Mouse (Mus musculus) adrenal gland, adult 18-20 months (tissue): ENCODE data around the gene Olfr644. TPM values are rescaled to one million over a fixed set of nuclear protein-coding genes. Genes with fewer than 3 reads are reported as not detected.

Experiments
- DNase-seq, 2 experiments: peaks; one replicate each; pipeline ENCODE4 v3.0.0; 2021 to 2022; ENCODE audit warnings: low spot score in 2 of 2
- long read RNA-seq, 2 experiments: library from polyadenylated mRNA; stranded (forward); transcript quantifications; one replicate each; pipeline ENCODE4 v2.0.0; 2021
- total RNA-seq, 2 experiments: library from RNA; stranded (reverse); gene quantifications; 1 replicate in 1 of 2; 2 replicates in 1 of 2; pipeline ENCODE4 v1.2.3; 2021

Olfr644 gene
- not detected for total RNA-seq
- long read RNA-seq, experiment 1 = 0 reads
- long read RNA-seq, experiment 2 = 0 reads

GRCm38 (mm10) chr7:104071769-104072168 lies at the start of gene Olfr644:
Olfr644 (minus strand) TSS chr7:104071869.
- no peak for DNase-seq

- DNase-seq = no peak
These were observed 33.0 kb upstream of the Olfr644 start, which contains the start of gene Olfr646 for GRCm38 (mm10) chr7:104104757-104104972. Olfr646 (plus strand) TSS chr7:104104873.

DNA sequence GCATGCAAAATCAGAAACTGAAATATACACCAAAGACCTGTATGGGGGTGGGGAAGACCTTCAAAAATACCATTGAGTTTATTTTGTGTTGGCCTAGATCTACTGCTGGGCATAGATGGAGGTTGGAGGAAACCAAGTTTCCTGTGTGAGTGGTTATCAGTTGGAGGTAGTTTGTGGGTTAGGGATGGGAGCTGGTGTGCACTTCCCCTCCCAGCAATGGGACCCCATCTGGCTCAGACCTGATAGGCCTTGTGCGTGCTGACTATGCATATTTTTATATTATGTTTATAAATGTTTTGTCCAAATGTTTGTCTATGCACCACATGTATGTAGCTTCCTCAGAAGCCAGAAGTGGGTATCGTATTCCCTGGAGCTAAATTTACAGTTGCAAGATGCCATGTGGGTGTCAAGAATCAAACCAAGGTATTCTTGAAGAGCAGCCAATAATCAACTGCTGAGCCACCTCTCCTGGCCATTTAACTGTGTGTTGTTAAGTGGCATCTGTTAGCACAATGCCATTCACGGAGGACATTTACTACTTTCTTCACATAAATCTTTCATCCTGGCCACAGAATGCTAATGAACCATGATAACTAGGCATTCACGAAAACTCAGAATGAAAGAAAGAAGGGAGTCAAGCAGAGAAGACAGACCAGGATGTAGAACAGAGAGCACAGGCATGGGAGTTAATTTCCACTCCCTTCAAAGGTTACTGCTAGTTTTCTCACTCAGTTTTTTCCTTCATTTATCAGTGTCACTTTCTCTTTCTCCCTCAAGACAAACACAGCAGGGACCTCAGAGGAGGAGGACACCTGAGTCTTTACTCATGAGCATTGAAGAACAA lies 32.5 kb upstream of the Olfr644 start:
- DNase-seq = no peak

GRCm38 (mm10) chr7:104085365-104085764 lies 13.7 kb upstream of the Olfr644 start, which contains the start of gene Olfr645:
Olfr645 (minus strand) TSS chr7:104085465.
- no peak for DNase-seq

DNA sequence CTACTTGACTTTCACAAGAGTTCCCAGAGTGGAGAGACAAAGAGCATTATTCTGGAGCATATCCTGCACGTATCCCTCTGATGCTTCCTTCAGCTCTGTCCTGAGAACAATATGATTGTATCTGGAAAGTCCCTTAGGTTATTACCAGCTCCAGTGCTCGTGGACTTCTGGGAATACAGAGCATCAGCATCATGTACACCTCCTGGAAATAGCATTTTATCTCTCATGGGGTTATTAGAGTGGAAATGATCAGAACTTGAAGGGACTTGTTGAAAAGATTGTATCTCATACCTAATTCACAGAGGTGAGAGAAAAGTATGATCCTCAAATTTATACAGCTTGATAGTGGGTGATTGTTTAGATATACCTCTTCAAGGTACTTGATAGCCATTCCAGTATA lies 10.3 kb downstream of the Olfr644 start, which contains the start of gene 4930516K23Rik:
Gene 4930516K23Rik, minus strand, starts transcription at position 101 of the 400 bp plus-strand sequence.
- DNase-seq = no peak

DNA sequence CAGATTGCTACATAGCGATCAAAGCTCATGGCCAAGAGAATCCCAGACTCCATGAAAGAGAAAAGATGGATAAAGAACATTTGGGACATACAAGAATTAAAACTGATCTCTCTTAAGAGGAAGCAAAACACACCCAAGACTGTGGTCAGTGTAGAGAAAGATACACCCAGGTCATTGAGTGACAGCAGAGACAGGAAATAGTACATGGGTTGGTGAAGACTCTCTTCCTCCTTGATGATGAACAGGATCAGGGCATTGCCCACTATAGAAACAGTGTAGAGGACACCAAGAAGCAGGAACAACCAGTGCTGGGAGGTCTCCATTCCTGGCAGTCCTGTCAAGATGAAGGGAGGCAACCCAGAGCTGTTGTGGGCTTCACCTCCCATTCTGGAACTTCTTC lies 12.5 kb downstream of the Olfr644 start:
- DNase-seq = no peak

- no peak for DNase-seq
These were observed 19.1 kb downstream of the Olfr644 start, which contains the start of gene Olfr642 for GRCm38 (mm10) chr7:104052566-104052965. Olfr642 (minus strand) TSS chr7:104052666.

DNA sequence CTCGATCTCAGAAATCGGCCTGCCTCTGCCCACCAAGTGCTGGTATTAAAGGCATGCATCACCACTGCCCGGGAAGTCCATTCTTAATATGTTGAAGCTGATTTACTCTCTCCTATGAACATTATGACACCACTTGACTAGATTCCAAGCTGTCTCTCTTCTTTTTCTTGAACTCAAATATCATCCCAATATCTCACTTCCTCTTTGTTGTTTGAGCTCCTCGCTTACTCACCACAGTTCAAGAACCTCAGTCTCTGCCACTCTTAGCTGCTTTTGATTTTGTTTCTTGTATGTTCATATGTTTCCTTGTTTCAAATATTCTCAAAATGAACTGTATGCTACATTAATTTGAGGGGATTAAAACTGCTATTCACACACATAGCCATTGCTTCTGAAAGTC lies 20.9 kb downstream of the Olfr644 start:
- DNase-seq = no peak

- no peak for DNase-seq
These were observed 36.5 kb downstream of the Olfr644 start, which contains the start of gene Olfr641 for GRCm38 (mm10) chr7:104035145-104035544. Olfr641 (plus strand) TSS chr7:104035445.

DNA sequence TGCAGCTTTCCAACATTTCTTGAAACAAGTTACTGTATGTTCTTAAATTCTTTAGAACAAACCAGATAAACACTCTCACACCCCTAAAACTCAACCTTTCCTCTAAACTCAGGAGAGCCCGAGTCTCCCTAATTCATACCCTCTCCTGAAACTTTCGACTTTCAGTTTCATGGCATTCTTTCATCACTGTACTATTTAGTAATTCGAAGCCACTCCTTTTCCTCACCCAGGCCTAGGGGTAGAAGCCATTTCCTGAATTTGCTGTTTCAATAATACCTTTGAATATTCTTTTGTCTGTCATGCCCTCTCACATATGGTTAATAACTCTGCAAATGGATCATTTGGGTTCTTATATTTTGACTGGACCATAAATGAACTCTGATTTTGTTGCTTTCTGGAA lies 44.7 kb downstream of the Olfr644 start:
- DNase-seq = no peak

GRCm38 (mm10) chr7:104025473-104025872 lies 46.2 kb downstream of the Olfr644 start, which contains the start of gene Olfr640:
Olfr640 (minus strand) TSS chr7:104025573.
- DNase-seq = no peak

DNA sequence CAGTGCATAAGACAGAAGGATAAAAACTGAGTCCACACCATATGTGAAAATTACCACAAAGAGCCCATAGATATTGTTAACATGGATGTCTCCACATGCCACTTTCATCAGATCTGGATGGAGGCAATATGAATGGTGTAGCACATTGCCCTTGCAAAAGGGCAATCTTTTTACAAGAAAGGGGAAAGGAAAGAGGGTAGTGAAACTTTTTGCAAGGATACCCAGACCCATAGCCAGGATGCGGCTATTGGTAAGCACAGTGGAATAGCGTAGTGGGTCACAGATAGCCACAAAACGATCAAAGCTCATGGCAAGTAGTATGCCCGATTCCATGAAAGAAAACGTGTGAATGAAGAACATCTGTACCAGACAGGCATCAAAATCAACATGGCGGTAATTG lies 50.0 kb downstream of the Olfr644 start:
- DNase-seq = no peak

DNA sequence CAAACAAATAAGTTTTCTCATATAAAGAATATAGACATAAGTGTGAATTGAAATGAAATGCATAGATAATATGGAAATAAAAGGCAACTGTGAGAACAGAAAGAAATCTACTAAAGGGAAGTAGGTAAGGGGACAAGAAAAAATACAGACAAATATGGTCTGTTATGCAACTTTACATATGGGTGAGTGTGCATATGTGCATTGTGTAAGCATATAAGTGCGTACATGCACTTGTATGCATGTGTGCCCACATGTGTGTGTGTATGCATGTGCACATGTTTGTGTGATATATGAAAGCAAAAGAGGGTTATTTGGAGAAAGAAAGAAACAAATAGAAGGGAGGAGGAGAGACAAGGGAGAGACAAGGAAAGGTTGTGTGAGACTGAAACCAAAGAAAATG lies 52.7 kb downstream of the Olfr644 start:
- DNase-seq = no peak

DNA sequence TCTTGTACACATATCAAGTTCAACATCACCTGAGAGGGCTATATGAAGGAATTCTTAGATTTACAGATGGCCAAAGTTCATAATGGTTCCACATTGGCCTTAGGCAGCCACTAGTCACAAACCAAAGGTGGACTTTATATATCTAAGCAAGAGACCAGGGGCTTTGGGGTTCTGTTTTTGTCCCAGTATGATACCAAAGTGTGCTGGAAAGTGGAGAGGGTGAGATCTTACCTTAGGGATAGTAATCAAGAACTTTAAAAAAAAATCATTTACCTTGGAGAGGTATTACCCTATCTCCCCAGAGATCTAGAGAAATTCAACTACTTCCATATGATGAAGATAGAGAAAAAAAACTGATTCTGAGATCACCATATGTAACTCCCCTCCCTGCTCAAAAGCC lies 54.5 kb downstream of the Olfr644 start, which contains the start of gene Olfr639:
Gene Olfr639, minus strand, starts transcription at position 101 of the 400 bp plus-strand sequence.
- DNase-seq = no peak

Other genes starting within 250 kb of the Olfr644 start
- 1,000 to 10,000 TPM; 1,754 to 4,577 TPM for gene Hbb-bs, start 243.8 kb downstream of the Olfr644 start, total RNA-seq
- not detected for gene Hbb-bh2, start 231.3 kb downstream of the Olfr644 start, total RNA-seq
- gene Hbb-bh1, start 228.7 kb downstream of the Olfr644 start, total RNA-seq = not detected
- gene Hbb-y, start 218.7 kb downstream of the Olfr644 start, total RNA-seq = not detected
- gene Olfr66, start 185.6 kb downstream of the Olfr644 start, total RNA-seq = not detected
- not detected for gene Olfr64, start 177.4 kb downstream of the Olfr644 start, total RNA-seq
- not detected for gene Olfr65, start 168.4 kb downstream of the Olfr644 start, total RNA-seq
- gene Olfr631, start 143.0 kb downstream of the Olfr644 start, total RNA-seq = not detected
- not detected for gene Olfr632, start 137.5 kb downstream of the Olfr644 start, total RNA-seq
- gene Olfr633, start 127.4 kb downstream of the Olfr644 start, total RNA-seq = not detected
- under 1 TPM in 1 of 2 experiments, not detected in 1; 0.03 TPM for gene Olfr635, start 100.7 kb downstream of the Olfr644 start, total RNA-seq
- not detected for gene Olfr638, start 73.1 kb downstream of the Olfr644 start, total RNA-seq
- gene Olfr639, start 54.6 kb downstream of the Olfr644 start, total RNA-seq = under 1 TPM in 1 of 2 experiments, not detected in 1; 0.10 TPM
- not detected for gene Olfr640, start 46.3 kb downstream of the Olfr644 start, total RNA-seq
- gene Olfr641, start 36.4 kb downstream of the Olfr644 start, total RNA-seq = not detected
- not detected for gene Olfr642, start 19.2 kb downstream of the Olfr644 start, total RNA-seq
- not detected for gene 4930516K23Rik, start 10.4 kb downstream of the Olfr644 start, total RNA-seq
- gene Olfr645, start 13.6 kb upstream of the Olfr644 start, total RNA-seq = not detected
- gene Olfr646, start 33.0 kb upstream of the Olfr644 start, total RNA-seq = not detected
- gene Ubqln5, start 58.0 kb upstream of the Olfr644 start, total RNA-seq = not detected
- gene Olfr643, start 65.5 kb upstream of the Olfr644 start, total RNA-seq = not detected
- not detected for gene Ubqln3, start 71.4 kb upstream of the Olfr644 start, total RNA-seq
- not detected for gene Ubqlnl, start 78.7 kb upstream of the Olfr644 start, total RNA-seq
- gene Olfm5, start 93.0 kb upstream of the Olfr644 start, total RNA-seq = not detected
- not detected for gene Olfr648, start 111.5 kb upstream of the Olfr644 start, total RNA-seq
- not detected for gene Olfr649, start 124.1 kb upstream of the Olfr644 start, total RNA-seq
- gene Trim6, start 146.9 kb upstream of the Olfr644 start, total RNA-seq = under 1 TPM; 0.29 to 0.46 TPM
- 1 to 10 TPM; 4.4 to 6.1 TPM for gene Trim34a, start 172.6 kb upstream of the Olfr644 start, total RNA-seq
- gene Trim5, start 216.2 kb upstream of the Olfr644 start, total RNA-seq = 1 to 10 TPM; 2.0 to 2.8 TPM
- gene Trim12a, start 243.6 kb upstream of the Olfr644 start, total RNA-seq = 10 to 100 TPM in 1 of 2 experiments, 1 to 10 TPM in 1; 6.9 to 10.2 TPM